Mouse (Mus musculus): ENCODE results near the gene Gpx7.

DNA sequence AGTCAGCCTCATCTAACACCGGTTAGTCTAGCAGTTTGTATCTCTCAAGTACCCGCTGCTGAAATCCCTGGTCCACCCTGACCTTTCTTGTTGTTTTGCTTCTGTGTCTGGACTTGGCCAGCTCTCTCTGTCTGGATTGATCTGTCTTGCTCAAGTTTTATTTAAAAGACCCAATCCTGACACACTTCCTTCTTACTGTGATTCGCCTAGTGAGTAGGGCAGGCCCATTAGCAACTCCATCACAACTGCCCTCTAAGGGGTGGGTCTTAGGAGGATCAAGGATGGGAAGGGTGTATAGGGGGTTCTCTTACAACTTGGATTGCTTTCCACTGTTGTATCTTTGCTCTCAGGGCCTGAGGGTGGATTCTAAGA is 1.0 kb downstream of the Gpx7 start:
- TF ChIP-seq CTCF (IDR thresholded peaks at IDR 0.05; ENCODE audit: insufficient read depth, low read length) (no peak), POLR2A (IDR thresholded peaks at IDR 0.05; ENCODE audit: borderline replicate concordance, extremely low read depth, low read depth, low read length) (no peak)
